Mouse (Mus musculus) layer of hippocampus, postnatal 10 days (tissue): Measurements from ENCODE around the gene Cnih3. TPM values are rescaled to one million over a fixed set of nuclear protein-coding genes. Genes with fewer than 3 reads are reported as not detected.

Source experiments
- total RNA-seq, 2 experiments: library from RNA; stranded (reverse); gene quantifications; 2 replicates each; pipeline ENCODE4 v1.2.3; 2021

The Cnih3 gene
- total RNA-seq, 2 experiments from 2014 or later = 48.3 to 56.1 TPM

Other genes starting within 250 kb of the Cnih3 start
- 10 to 100 TPM; 29.8 to 31.8 TPM for gene Nvl, start 208.4 kb upstream of the Cnih3 start, total RNA-seq
- 10 to 100 TPM; 21.3 to 23.0 TPM for gene Cnih4, start 207.9 kb upstream of the Cnih3 start, total RNA-seq
- 100 to 1,000 TPM; 129 to 138 TPM for gene Wdr26, start 140.6 kb upstream of the Cnih3 start, total RNA-seq
- under 1 TPM; 0.32 to 0.47 TPM for gene Ccdc121, start 158.8 kb downstream of the Cnih3 start, total RNA-seq
- gene Dnah14, start 223.9 kb downstream of the Cnih3 start, total RNA-seq = 1 to 10 TPM in 1 of 2 experiments, under 1 TPM in 1; 0.98 to 2.4 TPM